Mouse (Mus musculus) heart, embryonic 15.5 days (tissue): Measurements from ENCODE around the gene Hist1h4a. TPM values are rescaled to one million over a fixed set of nuclear protein-coding genes. Genes with fewer than 3 reads are reported as not detected.
A peak's percentile ranks its signal among the peaks of the same experiment; 100 is the strongest.
"Not testable (repeated sequence)": the region's sequence is repeated elsewhere in the genome, so short reads cannot be mapped to it uniquely, and the experiment has no call there.

ENCODE experiments used
- ATAC-seq: fragments of 200-750 bp; cut with Nextera tagmentation; replicated peaks from 2 replicates; pipeline ENCODE4 v1.8.0; 2017; ENCODE audit warnings: low read depth, moderate TSS enrichment; ENCODE audit not compliant: insufficient number of reproducible peaks, insufficient read depth, low FRiP score
- H3K27ac ChIP-seq: fragments of 300-500 bp; sonication (generic); 2 replicates; pipeline ENCODE4 v1.5.1; 2015; ENCODE audit warnings: mild to moderate bottlenecking, inconsistent platforms
- H3K27me3 ChIP-seq: fragments of 300-500 bp; sonication (generic); 2 replicates; pipeline ENCODE4 v1.6.1; 2015; ENCODE audit warnings: inconsistent platforms
- H3K36me3 ChIP-seq: fragments of 300-500 bp; sonication (generic); 2 replicates; pipeline ENCODE4 v1.6.1; 2015; ENCODE audit warnings: mild to moderate bottlenecking, inconsistent platforms
- H3K4me1 ChIP-seq: fragments of 300-500 bp; sonication (generic); replicated peaks from 2 replicates; pipeline ENCODE4 v1.6.1; 2015; ENCODE audit warnings: inconsistent platforms
- H3K4me2 ChIP-seq: fragments of 300-500 bp; sonication (generic); 2 replicates; pipeline ENCODE4 v1.6.1; 2015; ENCODE audit warnings: inconsistent platforms, mild to moderate bottlenecking, moderate library complexity
- H3K4me3 ChIP-seq: fragments of 300-500 bp; sonication (generic); 2 replicates; pipeline ENCODE4 v1.5.1; 2015; ENCODE audit warnings: mild to moderate bottlenecking, inconsistent platforms
- H3K9ac ChIP-seq: fragments of 300-500 bp; sonication (generic); 2 replicates; pipeline ENCODE4 v1.6.1; 2015; ENCODE audit warnings: mild to moderate bottlenecking, inconsistent platforms
- H3K9me3 ChIP-seq: fragments of 300-500 bp; sonication (generic); replicated peaks from 2 replicates; pipeline ENCODE4 v1.6.1; 2016; ENCODE audit warnings: inconsistent platforms
- WGBS: fragments of 180-500 bp; shearing (Covaris S2); methylation state at CpG from one replicate; pipeline ENCODE4 v1.1.7; 2015; ENCODE audit warnings: mixed read lengths; 5-methylcytosine and 5-hydroxymethylcytosine counted together
- polyA plus RNA-seq: library from polyadenylated mRNA; unstranded; fragments of >200 nt; fragmentation: Nextera tagmentation; extraction: Ambion mirVana; gene quantifications from 2 replicates; pipeline ENCODE4 v1.2.1, GENCODE M21; 2015

Hist1h4a gene
- polyA plus RNA-seq: not detected in 2 replicates

- under 1% methylated on average over 63 of the region's 72 CpGs for WGBS
- H3K9me3 ChIP-seq: no peaks in the 10 kb centered on the region
- H3K4me3 ChIP-seq: peak within 1 kb of the TSS; percentile 68
- peak within 1 kb of the TSS; percentile 53 for H3K9ac ChIP-seq
- H3K27me3 ChIP-seq: no peaks in the 10 kb centered on the region
- no peaks in the 10 kb centered on the region for H3K36me3 ChIP-seq
- peak within 1 kb of the TSS; percentile 95 for H3K27ac ChIP-seq
- ATAC-seq: peak; percentile 79
- peak within 1 kb of the TSS; percentile 92 for H3K4me2 ChIP-seq
- peaks cover 34% of the 10 kb centered on the region for H3K4me1 ChIP-seq
Measured at GRCm38 (mm10) chr13:23760972-23761864, at the start of gene Hist1h4a. Gene Hist1h4a (minus strand): TSS chr13:23761230.

GRCm38 (mm10) chr13:23806422-23807052 is 45.5 kb upstream of the Hist1h4a start, which contains the start of gene Slc17a2:
Gene Slc17a2 (plus strand): TSS chr13:23806993.
- no peak within 1 kb of the TSS for H3K9ac ChIP-seq
- WGBS: 78% methylated on average over 15 of the region's 15 CpGs
- H3K4me3 ChIP-seq: no peak within 1 kb of the TSS
- no peak for ATAC-seq
- no peak within 1 kb of the TSS for H3K27ac ChIP-seq
- no peak within 1 kb of the TSS for H3K4me2 ChIP-seq
- no peaks in the 10 kb centered on the region for H3K27me3 ChIP-seq
- no peaks in the 10 kb centered on the region for H3K36me3 ChIP-seq
- no peaks in the 10 kb centered on the region for H3K9me3 ChIP-seq
- no peaks in the 10 kb centered on the region for H3K4me1 ChIP-seq

GRCm38 (mm10) chr13:23804532-23804931 is 43.5 kb upstream of the Hist1h4a start:
- H3K27me3 ChIP-seq: no peaks in the 10 kb centered on the region
- 72% methylated on average over 2 of the region's 2 CpGs for WGBS
- ATAC-seq: no peak

GRCm38 (mm10) chr13:23799405-23799804 is 38.4 kb upstream of the Hist1h4a start:
- Histone ChIP-seq H3K4me2 (no peak overlapping the region), H3K4me3 (no peak overlapping the region), H3K9ac (no peak overlapping the region), H3K9me3 (no peaks in the 10 kb centered on the region), H3K27ac (no peak overlapping the region), H3K4me1 (no peaks in the 10 kb centered on the region), H3K27me3 (no peaks in the 10 kb centered on the region), H3K36me3 (no peaks in the 10 kb centered on the region)
- WGBS: 76% methylated on average over 5 of the region's 5 CpGs
- ATAC-seq: no peak

More at GRCm38 (mm10) chr13:23804532-23804931, 43.5 kb upstream of the Hist1h4a start:
- no peak overlapping the region for H3K4me3 ChIP-seq
- no peaks in the 10 kb centered on the region for H3K9me3 ChIP-seq
- no peaks in the 10 kb centered on the region for H3K4me1 ChIP-seq
- H3K36me3 ChIP-seq: no peaks in the 10 kb centered on the region
- H3K27ac ChIP-seq: no peak overlapping the region
- H3K9ac ChIP-seq: no peak overlapping the region
- no peak overlapping the region for H3K4me2 ChIP-seq

GRCm38 (mm10) chr13:23792520-23792919 is 31.5 kb upstream of the Hist1h4a start:
- Histone ChIP-seq H3K27me3 (no peaks in the 10 kb centered on the region), H3K4me3 (no peak overlapping the region), H3K4me1 (no peaks in the 10 kb centered on the region), H3K27ac (no peak overlapping the region), H3K9me3 (no peaks in the 10 kb centered on the region), H3K36me3 (no peaks in the 10 kb centered on the region), H3K9ac (no peak overlapping the region), H3K4me2 (no peak overlapping the region)
- 46% methylated on average over 2 of the region's 2 CpGs for WGBS
- ATAC-seq: no peak

- no peak for ATAC-seq
- no peaks in the 10 kb centered on the region for H3K4me1 ChIP-seq
- no peaks in the 10 kb centered on the region for H3K9me3 ChIP-seq
- WGBS: 57% methylated on average over 4 of the region's 4 CpGs
- H3K27ac ChIP-seq: no peak overlapping the region
- no peak overlapping the region for H3K4me3 ChIP-seq
- H3K4me2 ChIP-seq: no peak overlapping the region
- no peaks in the 10 kb centered on the region for H3K36me3 ChIP-seq
- no peak overlapping the region for H3K9ac ChIP-seq
- no peaks in the 10 kb centered on the region for H3K27me3 ChIP-seq
Measured at GRCm38 (mm10) chr13:23779025-23779424, 18.0 kb upstream of the Hist1h4a start.

- Histone ChIP-seq H3K9ac (no peak overlapping the region), H3K27me3 (no peaks in the 10 kb centered on the region), H3K4me3 (no peak overlapping the region), H3K27ac (no peak overlapping the region), H3K4me2 (no peak overlapping the region), H3K4me1 (no peaks in the 10 kb centered on the region), H3K36me3 (no peaks in the 10 kb centered on the region), H3K9me3 (no peaks in the 10 kb centered on the region)
- no peak for ATAC-seq
- WGBS: 91% methylated on average over 7 of the region's 7 CpGs
Measured at GRCm38 (mm10) chr13:23778339-23778738, 17.3 kb upstream of the Hist1h4a start.

GRCm38 (mm10) chr13:23772561-23773313 is 11.7 kb upstream of the Hist1h4a start:
- WGBS: 17% methylated on average over 21 of the region's 21 CpGs
- H3K4me2 ChIP-seq: peak overlapping the region; percentile 57
- ATAC-seq: peak; percentile 88
- no peaks in the 10 kb centered on the region for H3K36me3 ChIP-seq
- no peaks in the 10 kb centered on the region for H3K9me3 ChIP-seq
- H3K27me3 ChIP-seq: no peaks in the 10 kb centered on the region
- H3K27ac ChIP-seq: no peak overlapping the region
- H3K4me3 ChIP-seq: peak overlapping the region; percentile 24
- no peak overlapping the region for H3K9ac ChIP-seq
- H3K4me1 ChIP-seq: peaks cover 8% of the 10 kb centered on the region; the same call in 1 of the 2 replicates

- H3K9me3 ChIP-seq, H3K27me3 ChIP-seq, H3K4me1 ChIP-seq, H3K27ac ChIP-seq, H3K9ac ChIP-seq, H3K4me3 ChIP-seq, H3K4me2 ChIP-seq, ATAC-seq, H3K36me3 ChIP-seq: not testable (repeated sequence)
- 87% methylated on average over 2 of the region's 2 CpGs for WGBS
Measured at GRCm38 (mm10) chr13:23769613-23770012, 8.6 kb upstream of the Hist1h4a start, which contains the start of gene Trim38. Gene Trim38 (plus strand): TSS chr13:23769913.

GRCm38 (mm10) chr13:23768834-23769397 is 7.9 kb upstream of the Hist1h4a start:
- no peak overlapping the region for H3K27ac ChIP-seq
- no peaks in the 10 kb centered on the region for H3K36me3 ChIP-seq
- no peak overlapping the region for H3K9ac ChIP-seq
- no peak for ATAC-seq
- H3K4me2 ChIP-seq: no peak overlapping the region
- no peaks in the 10 kb centered on the region for H3K9me3 ChIP-seq
- no peaks in the 10 kb centered on the region for H3K27me3 ChIP-seq
- 39% methylated on average over 5 of the region's 5 CpGs for WGBS
- peaks cover 14% of the 10 kb centered on the region for H3K4me1 ChIP-seq
- H3K4me3 ChIP-seq: no peak overlapping the region

GRCm38 (mm10) chr13:23766772-23767171 is 5.7 kb upstream of the Hist1h4a start:
- Histone ChIP-seq H3K9ac (no peak overlapping the region), H3K4me3 (no peak overlapping the region)

More at GRCm38 (mm10) chr13:23766772-23767171, 5.7 kb upstream of the Hist1h4a start:
- no peaks in the 10 kb centered on the region for H3K36me3 ChIP-seq
- H3K27me3 ChIP-seq: no peaks in the 10 kb centered on the region
- ATAC-seq: no peak
- no peak overlapping the region for H3K27ac ChIP-seq
- H3K4me1 ChIP-seq: peaks cover 19% of the 10 kb centered on the region
- H3K4me2 ChIP-seq: no peak overlapping the region
- no peaks in the 10 kb centered on the region for H3K9me3 ChIP-seq
